Mouse (Mus musculus) hindbrain, embryonic 10.5 days (tissue): Measurements from ENCODE around the gene Fam50a. TPM values are rescaled to one million over a fixed set of nuclear protein-coding genes. Genes with fewer than 3 reads are reported as not detected.

Experiments
- DNase-seq: peaks from one replicate; pipeline ENCODE4 v3.0.0-alpha.2; 2017; ENCODE audit warnings: low spot score
- H3K27ac ChIP-seq: fragments of 300-500 bp; sonication (generic); 2 replicates; pipeline ENCODE4 v1.5.1; 2016; ENCODE audit warnings: mild to moderate bottlenecking, moderate library complexity
- H3K27me3 ChIP-seq: fragments of 300-500 bp; sonication (generic); 2 replicates; pipeline ENCODE4 v1.6.1; 2016; ENCODE audit warnings: mild to moderate bottlenecking; ENCODE audit not compliant: poor library complexity, insufficient read depth, severe bottlenecking
- H3K36me3 ChIP-seq: fragments of 300-500 bp; sonication (generic); 2 replicates; pipeline ENCODE4 v1.6.1; 2016; ENCODE audit warnings: mild to moderate bottlenecking, moderate library complexity
- H3K4me1 ChIP-seq: fragments of 300-500 bp; sonication (generic); replicated peaks from 2 replicates; pipeline ENCODE4 v1.6.1; 2016; ENCODE audit warnings: mild to moderate bottlenecking
- H3K4me3 ChIP-seq: fragments of 300-500 bp; sonication (generic); 2 replicates; pipeline ENCODE4 v1.5.1; 2016; ENCODE audit warnings: mild to moderate bottlenecking, moderate library complexity
- H3K9me3 ChIP-seq: fragments of 300-500 bp; sonication (generic); 2 replicates; pipeline ENCODE4 v1.6.1; 2016; ENCODE audit warnings: mild to moderate bottlenecking, moderate library complexity
- WGBS: fragments of 180-500 bp; shearing (Covaris S2); methylation state at CpG from one replicate; pipeline ENCODE4 v1.1.7; 2016; 5-methylcytosine and 5-hydroxymethylcytosine counted together
- polyA plus RNA-seq: library from polyadenylated mRNA; unstranded; fragments of >200 nt; fragmentation: Nextera tagmentation; extraction: Ambion mirVana; gene quantifications from 2 replicates; pipeline ENCODE4 v1.2.1, GENCODE M21; 2016

The Fam50a gene
- 66.4 and 67.8 TPM in 2 replicates for polyA plus RNA-seq

DNA sequence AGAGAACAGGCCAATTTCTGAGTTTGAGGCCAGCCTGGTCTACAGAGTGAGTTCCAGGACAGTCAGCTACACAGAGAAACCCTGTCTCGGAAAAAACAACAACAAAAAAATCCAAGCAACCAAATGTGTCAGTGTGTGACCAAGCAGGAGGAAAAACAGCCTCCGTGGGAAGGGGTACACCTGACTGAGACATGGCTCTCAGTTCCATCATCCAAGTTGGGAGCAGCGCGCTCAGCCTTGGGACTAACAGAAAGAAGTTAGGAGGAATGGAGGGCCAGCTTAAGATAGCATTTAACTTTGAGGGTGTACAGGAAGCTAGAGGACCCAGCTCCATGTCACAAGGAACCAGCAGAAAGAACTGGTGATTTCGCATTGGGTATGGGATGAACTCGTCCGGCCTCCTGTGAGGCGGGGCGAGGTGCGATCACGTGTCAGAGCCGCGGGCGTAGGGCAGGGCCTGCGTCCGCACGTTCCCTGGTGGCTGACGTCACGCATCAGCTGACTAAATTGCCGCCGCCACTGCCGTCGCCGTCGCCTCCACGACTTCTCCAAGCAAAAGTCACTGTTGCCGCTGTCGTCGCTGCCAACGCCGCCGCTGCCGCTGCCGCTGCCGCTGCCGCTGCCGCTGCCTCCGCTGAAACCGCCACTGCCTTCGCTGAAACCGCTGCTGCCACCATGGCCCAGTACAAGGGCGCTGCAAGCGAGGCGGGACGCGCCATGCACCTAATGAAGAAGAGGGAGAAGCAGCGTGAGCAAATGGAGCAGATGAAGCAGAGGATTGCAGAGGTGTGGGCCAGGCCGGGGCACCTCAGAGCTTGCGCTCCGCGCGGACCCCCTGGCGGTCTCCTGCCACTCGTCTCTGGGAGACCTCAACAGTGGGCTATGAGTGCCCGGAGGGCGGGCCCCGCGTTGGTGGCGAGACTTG is at the start of gene Fam50a:
TSS of gene Fam50a (plus strand) at position 494 of the 925 bp plus-strand sequence.
- Histone ChIP-seq H3K36me3 (peaks cover 57% of the 10 kb centered on the region), H3K27me3 (no peaks in the 10 kb centered on the region), H3K4me1 (peaks cover 13% of the 10 kb centered on the region), H3K4me3 (peak within 1 kb of the TSS; percentile 68), H3K9me3 (0 out of 2 replicates have a peak, but pooled peaks cover 7% of the 10 kb centered on the region), H3K27ac (peak within 1 kb of the TSS; percentile 90)
- WGBS: 21% methylated on average over 59 of the region's 59 CpGs
- peak; percentile 84 for DNase-seq

DNA sequence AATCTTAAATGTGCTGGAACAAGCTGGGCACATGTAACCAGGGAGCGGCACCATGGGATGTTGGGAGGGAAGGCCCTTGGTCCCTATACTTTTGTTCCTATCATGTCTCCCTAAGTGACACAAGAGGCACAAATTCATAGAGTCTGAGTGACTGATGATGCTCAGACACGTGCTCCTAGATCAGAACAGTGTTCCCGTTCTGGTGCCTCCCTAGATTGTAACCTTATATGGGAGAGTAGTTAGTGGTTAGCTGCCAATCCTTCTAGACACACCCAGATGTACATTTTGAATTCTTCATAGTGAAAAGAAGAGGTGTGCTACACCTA is 43.1 kb upstream of the Fam50a start:
- 24% methylated on average over 3 of the region's 3 CpGs for WGBS
- DNase-seq: no peak

DNA sequence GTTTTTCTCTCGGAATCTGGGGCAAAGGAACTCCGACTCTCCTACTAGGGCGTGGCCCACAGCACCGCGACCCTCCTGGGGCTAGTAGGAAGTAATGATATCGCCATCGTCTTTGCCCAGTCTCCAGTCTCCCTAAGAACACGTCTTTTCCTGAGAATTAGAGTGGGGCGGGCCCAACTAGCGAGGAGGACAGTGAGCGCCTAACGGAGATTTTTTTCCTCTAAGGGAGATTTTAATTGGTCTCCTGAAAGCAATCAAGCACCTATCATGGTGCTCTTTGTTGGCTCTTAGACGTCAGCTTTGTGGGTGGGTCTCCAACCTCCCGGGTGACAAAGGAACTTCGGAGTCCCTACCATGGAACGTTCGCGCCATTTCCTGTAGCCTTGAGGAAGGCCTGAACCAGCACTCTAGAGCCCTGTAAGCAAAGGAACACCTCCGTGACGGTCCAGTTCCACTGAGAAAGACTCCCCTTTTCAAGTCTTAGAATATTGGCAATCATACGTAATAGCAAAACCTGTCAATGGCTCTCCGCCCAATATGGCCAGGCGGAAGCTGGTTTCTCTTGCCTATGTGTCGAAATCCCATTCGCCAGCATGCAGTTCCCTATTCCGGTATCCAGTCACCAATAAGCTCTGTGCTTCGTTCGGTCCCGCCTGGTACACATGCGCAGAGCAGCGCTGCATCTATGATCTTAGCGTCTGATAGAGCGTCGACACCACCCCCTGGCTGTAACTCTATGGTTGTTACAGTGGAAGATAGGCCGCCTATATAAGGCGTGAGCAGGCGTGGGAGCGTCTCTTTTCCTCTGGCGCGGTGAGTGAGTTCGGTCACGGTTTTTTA is 42.6 kb upstream of the Fam50a start, which contains the start of gene Rpl10:
TSS of gene Rpl10 (plus strand) at position 751 of the 840 bp plus-strand sequence.
- H3K36me3 ChIP-seq: peaks cover 14% of the 10 kb centered on the region
- peaks cover 4% of the 10 kb centered on the region for H3K4me1 ChIP-seq
- 15% methylated on average over 42 of the region's 42 CpGs for whole genome bisulfite sequencing
- peak within 1 kb of the TSS; percentile 62 for H3K4me3 ChIP-seq
- H3K27ac ChIP-seq: peak within 1 kb of the TSS; percentile 94
- DNase-seq: peak; percentile 90
- H3K27me3 ChIP-seq: no peaks in the 10 kb centered on the region
- no peaks in the 10 kb centered on the region for H3K9me3 ChIP-seq

More for the DNA sequence above, 43.1 kb upstream of the Fam50a start:
- Histone ChIP-seq H3K27ac (peak overlapping the region; percentile 94), H3K36me3 (peaks cover 14% of the 10 kb centered on the region), H3K4me1 (peaks cover 4% of the 10 kb centered on the region), H3K4me3 (peak overlapping the region; percentile 62), H3K27me3 (no peaks in the 10 kb centered on the region), H3K9me3 (no peaks in the 10 kb centered on the region)

GRCm38 (mm10) chrX:74270902-74271551 is 41.8 kb upstream of the Fam50a start:
- Histone ChIP-seq H3K9me3 (no peaks in the 10 kb centered on the region), H3K4me3 (peak overlapping the region; percentile 62), H3K36me3 (peaks cover 14% of the 10 kb centered on the region), H3K27me3 (no peaks in the 10 kb centered on the region), H3K4me1 (peaks cover 4% of the 10 kb centered on the region), H3K27ac (peak overlapping the region; percentile 94)
- peak; percentile 30 for DNase-seq
- 15% methylated on average over 27 of the region's 27 CpGs for WGBS

DNA sequence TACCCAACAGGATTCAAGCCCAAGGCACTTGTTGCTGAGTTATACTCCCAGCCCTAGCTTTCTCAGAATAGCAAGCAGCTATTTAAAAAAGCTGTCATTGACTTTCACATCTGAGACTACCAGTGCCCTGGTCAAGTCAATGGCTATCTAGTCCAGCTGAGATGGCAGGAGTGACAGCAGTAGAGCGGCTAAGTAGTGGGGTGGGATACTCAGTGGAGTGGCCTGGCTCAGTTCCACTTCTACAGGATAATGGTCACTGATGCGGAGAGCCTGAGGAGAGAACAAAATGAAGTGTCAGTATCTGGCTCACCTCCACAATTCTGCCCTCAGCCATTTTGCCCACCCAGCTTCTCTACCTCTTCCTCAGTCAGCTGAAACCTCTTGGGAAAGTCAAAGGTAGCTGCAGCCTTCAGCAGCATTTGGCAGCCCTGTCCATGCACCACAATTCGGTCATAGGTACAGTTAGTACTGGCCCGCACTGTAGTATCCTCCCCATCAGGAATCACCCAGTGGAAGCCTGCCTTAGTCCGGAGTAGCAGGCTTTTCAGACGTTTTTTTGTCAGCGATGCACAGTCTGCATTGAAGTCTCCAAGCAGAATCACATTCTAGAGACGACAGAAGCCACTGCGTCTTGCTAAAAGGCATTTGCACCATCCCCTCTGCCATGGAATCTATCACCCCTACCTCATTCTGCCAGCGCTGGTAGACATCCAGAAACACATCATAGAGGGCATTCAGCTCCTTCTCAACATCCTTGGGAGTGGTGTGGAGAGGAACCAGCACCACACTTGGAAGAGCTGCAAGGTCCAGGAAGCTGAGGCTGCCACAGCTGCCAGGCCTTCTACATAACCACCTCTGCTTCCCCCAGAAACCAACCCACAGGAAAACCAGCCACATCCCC is 39.2 kb upstream of the Fam50a start:
- Histone ChIP-seq H3K4me3 (peak overlapping the region; percentile 6; the same call in 1 of the 2 replicates), H3K27me3 (no peaks in the 10 kb centered on the region), H3K9me3 (no peaks in the 10 kb centered on the region), H3K27ac (no peak overlapping the region), H3K4me1 (peaks cover 4% of the 10 kb centered on the region), H3K36me3 (peaks cover 14% of the 10 kb centered on the region)
- 29% methylated on average over 10 of the region's 10 CpGs for WGBS
- DNase-seq: peak; percentile 10

DNA sequence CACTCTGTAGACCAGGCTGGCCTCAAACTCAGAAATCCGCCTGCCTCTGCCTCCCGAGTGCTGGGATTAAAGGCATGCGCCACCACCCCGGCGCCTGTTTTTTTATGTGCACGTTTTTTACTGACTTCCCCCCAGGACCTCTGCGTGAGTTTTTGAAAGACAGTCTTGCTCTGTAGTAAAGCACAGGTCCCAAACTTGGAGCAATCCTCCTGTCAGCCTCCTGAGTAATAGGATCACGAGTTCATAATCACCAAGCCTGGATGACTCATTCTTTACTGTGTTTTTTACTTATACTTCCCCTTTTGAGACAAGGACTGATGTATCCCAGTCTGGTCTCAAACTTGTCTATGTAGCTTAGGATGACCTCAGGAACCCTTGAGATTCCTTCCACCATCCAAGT is 34.9 kb upstream of the Fam50a start:
- Histone ChIP-seq H3K27ac (no peak overlapping the region), H3K4me3 (no peak overlapping the region), H3K9me3 (no peaks in the 10 kb centered on the region), H3K4me1 (peaks cover under 1% of the 10 kb centered on the region; the same call in 1 of the 2 replicates), H3K36me3 (peaks cover 5% of the 10 kb centered on the region; the same call in 1 of the 2 replicates), H3K27me3 (no peaks in the 10 kb centered on the region)
- no peak for DNase-seq
- WGBS: 76% methylated on average over 8 of the region's 8 CpGs

DNA sequence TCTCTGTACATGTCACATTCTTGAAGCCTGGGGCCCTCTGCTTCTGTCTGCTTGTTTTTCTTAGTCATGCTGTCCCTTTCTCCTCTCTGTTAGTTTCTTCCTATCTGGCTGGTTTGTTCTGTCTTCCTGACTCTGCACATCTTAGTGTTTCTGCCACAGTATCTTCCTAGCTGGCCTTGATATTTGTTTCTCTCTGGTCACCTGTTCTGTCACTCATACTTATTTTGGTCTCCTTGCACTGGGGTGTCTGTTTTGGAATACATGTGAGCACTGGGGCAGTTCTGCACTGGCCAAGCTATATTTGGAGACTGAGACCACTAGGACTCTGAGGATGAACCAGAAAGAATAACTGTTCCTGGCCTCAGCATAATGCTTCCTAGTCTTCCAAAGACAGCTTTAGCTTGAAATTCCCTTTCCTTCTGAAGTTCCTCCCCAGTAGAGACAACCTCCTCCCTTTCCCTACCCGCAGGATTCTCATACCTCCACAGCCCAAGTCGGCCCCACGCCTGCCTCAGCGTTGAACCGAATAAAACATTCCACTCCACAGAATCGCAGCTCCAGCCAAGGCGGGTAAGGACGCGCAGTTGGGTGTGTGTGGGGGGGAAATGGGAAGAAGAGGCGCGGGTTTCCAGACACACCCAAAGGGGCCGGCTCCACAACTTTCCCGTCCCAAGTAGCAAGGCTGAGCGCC is 31.6 kb upstream of the Fam50a start:
- Histone ChIP-seq H3K4me3 (peak overlapping the region; percentile 69), H3K27ac (peak overlapping the region; percentile 88)
- DNase-seq: no peak

GRCm38 (mm10) chrX:74281732-74282394 is 31.0 kb upstream of the Fam50a start, which contains the start of the genes Taz and Dnase1l1:
Gene Taz (plus strand): TSS chrX:74281912.
Gene Dnase1l1 (minus strand): TSS chrX:74282337.
- Histone ChIP-seq H3K4me3 (peak within 1 kb of the TSS; percentile 69), H3K9me3 (no peaks in the 10 kb centered on the region), H3K27ac (peak within 1 kb of the TSS; percentile 88), H3K36me3 (no peaks in the 10 kb centered on the region), H3K4me1 (peaks cover 12% of the 10 kb centered on the region), H3K27me3 (no peaks in the 10 kb centered on the region)
- WGBS: 16% methylated on average over 16 of the region's 16 CpGs
- DNase-seq: peak; percentile 58

More for the DNA sequence above, 31.6 kb upstream of the Fam50a start:
- WGBS: 19% methylated on average over 14 of the region's 14 CpGs
- Histone ChIP-seq H3K36me3 (no peaks in the 10 kb centered on the region), H3K9me3 (no peaks in the 10 kb centered on the region), H3K27me3 (no peaks in the 10 kb centered on the region), H3K4me1 (peaks cover 12% of the 10 kb centered on the region)

DNA sequence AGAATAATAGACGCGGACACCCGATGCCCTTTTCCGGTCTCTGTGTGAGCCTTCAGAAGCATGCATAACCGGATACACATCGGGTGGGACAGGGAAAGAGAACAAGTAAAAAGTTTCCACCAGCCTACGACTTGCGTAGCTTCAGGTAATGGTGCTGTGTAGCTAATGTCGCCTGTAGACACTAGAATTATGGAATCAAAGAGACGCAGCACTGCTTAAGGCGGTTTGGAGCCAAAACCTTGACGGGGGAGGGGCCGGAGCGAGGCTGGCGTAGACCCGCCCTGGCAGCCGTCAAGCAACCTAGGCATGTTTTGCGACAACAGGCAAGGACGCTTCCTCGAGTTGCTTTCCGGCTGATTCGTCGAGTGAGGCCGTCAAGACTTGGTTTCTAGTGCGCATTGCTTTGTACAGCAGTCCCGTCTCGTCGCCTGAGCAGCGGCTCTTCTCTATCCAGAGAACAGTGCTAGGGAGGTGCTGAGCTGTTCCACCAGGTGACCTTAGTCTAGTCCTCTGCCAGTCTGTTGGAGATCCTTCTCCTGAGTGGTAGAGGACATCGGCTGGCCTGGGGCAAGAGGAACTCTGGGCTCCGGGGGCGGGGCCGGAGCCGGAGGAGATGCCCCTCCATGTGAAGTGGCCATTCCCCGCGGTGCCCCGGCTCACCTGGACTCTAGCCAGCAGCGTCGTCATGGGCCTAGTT is 30.3 kb upstream of the Fam50a start:
- peak overlapping the region; percentile 69 for H3K4me3 ChIP-seq
- DNase-seq: peak; percentile 81
- peak overlapping the region; percentile 88 for H3K27ac ChIP-seq
- no peaks in the 10 kb centered on the region for H3K27me3 ChIP-seq
- 17% methylated on average over 39 of the region's 39 CpGs for WGBS
- H3K4me1 ChIP-seq: peaks cover 12% of the 10 kb centered on the region
- no peaks in the 10 kb centered on the region for H3K36me3 ChIP-seq
- H3K9me3 ChIP-seq: no peaks in the 10 kb centered on the region

GRCm38 (mm10) chrX:74283092-74283437 is 29.8 kb upstream of the Fam50a start:
- Histone ChIP-seq H3K36me3 (peaks cover 3% of the 10 kb centered on the region), H3K4me3 (peak overlapping the region; percentile 69), H3K27ac (peak overlapping the region; percentile 88), H3K9me3 (no peaks in the 10 kb centered on the region), H3K27me3 (no peaks in the 10 kb centered on the region), H3K4me1 (peaks cover 12% of the 10 kb centered on the region)
- 43% methylated on average over 5 of the region's 5 CpGs for WGBS
- no peak for DNase-seq
